Comparison of ENCODE assay signal across 8 mouse cellular contexts in the genomic region with DNA sequence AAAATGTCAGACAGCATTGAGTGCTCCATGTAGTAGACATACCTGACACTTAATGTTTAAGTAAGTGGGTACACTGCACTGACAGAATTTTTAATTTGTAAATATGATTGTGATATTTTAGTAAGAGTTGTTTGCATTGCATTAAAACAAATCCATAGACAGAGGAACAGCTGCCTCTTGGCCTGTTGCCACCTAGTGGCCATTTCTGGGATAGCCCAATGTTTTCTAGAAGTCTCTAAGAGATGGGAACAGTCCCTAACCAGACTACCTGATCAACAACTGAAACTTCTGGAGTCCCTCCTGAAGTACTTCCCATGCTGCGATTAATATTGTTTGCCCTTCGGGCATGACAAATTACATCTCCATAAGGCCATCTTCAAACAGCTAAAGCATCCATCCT.
DNase-seq lines count a peak whose midpoint lies in the region; ATAC-seq and TF ChIP-seq lines count a peak whose summit lies in the region.

No protein-coding gene starts in this region.

- H3K36me3 ChIP-seq in liver, embryonic 14.5 days (replicated peaks; ENCODE audit: control insufficient read depth, insufficient read depth, low read depth), result no peaks in the 10 kb centered on the region

- WGBS in bone marrow, adult 2 months, result 64% methylated on average over 2 of the region's 2 CpGs
- 39% methylated on average over 2 of the region's 2 CpGs for WGBS in liver, embryonic 14.5 days (ENCODE audit: insufficient replicate concordance)

- no peaks in the 10 kb centered on the region for H3K27me3 ChIP-seq in liver, embryonic 14.5 days (ENCODE audit: control insufficient read depth, insufficient read depth, low read length)

- no peaks in the 10 kb centered on the region for H3K9me3 ChIP-seq in liver, embryonic 14.5 days (ENCODE audit: control insufficient read depth, low read length)

- DNase-seq in 3134 (ENCODE audit: extremely low read depth, insufficient read length, low spot score), result peak; percentile 9
- peak; percentile 80 to 81 for DNase-seq in B cell, adult 2 months
- peak; percentile 90 for DNase-seq in kidney, postnatal 10 days
- peak; percentile 34 to 44 (median 40) for DNase-seq in liver, embryonic 14.5 days (ENCODE audit: low read depth in 3 of 3, low spot score in 3 of 3)
- peak; percentile 75 to 87 for DNase-seq in right cerebral cortex, postnatal 10 days (ENCODE audit: low spot score in 2 of 2)

- TF ChIP-seq CTCF in bone marrow, adult 2 months (IDR thresholded peaks at IDR 0.05; ENCODE audit: control insufficient read depth, insufficient read depth, low read length), result peak; percentile 47
- peak; percentile 76 for TF ChIP-seq CTCF in liver, embryonic 14.5 days (IDR thresholded peaks at IDR 0.05; ENCODE audit: low read depth)

- H3K4me3 ChIP-seq in bone marrow, adult 2 months (replicated peaks; ENCODE audit: control insufficient read depth, low read depth, low read length), result no peak overlapping the region
- H3K4me3 ChIP-seq in liver, embryonic 14.5 days (ENCODE audit: insufficient read depth in 1 of 2, low read depth in 2 of 2, low read length in 2 of 2), result no peak overlapping the region

- no peaks in the 10 kb centered on the region for H3K4me1 ChIP-seq in bone marrow, adult 2 months (ENCODE audit: control insufficient read depth, insufficient read depth, low read length)
- no peaks in the 10 kb centered on the region; a peak in 1 of 4 replicates for H3K4me1 ChIP-seq in liver, embryonic 14.5 days (replicated peaks; ENCODE audit: control insufficient read depth in 2 of 2, insufficient read depth in 2 of 2, low read length in 1 of 2)

- no peak overlapping the region for H3K4me2 ChIP-seq in liver, embryonic 14.5 days (ENCODE audit: low read depth)

- no peak overlapping the region for H3K9ac ChIP-seq in liver, embryonic 14.5 days (replicated peaks)

- no peak for TF ChIP-seq POLR2A in bone marrow, adult 2 months (IDR thresholded peaks at IDR 0.05; ENCODE audit: borderline replicate concordance, control insufficient read depth, low read depth, low read length)

- ATAC-seq in erythroblast, adult 5-6 weeks (replicated peaks; ENCODE audit: low FRiP score, poor library complexity, severe bottlenecking), result peak; percentile 85
- ATAC-seq in liver, embryonic 14.5 days (ENCODE audit: insufficient read depth), result no peak
- ATAC-seq in inflammation-experienced regulatory T-cells, adult 6 months, result no peak

- no peak for TF ChIP-seq EP300 in liver, embryonic 14.5 days (IDR thresholded peaks at IDR 0.05; ENCODE audit: low read depth)

- H3K27ac ChIP-seq in bone marrow, adult 2 months (ENCODE audit: control insufficient read depth, insufficient read depth, low read depth, low read length, poor library complexity), result no peak overlapping the region
- H3K27ac ChIP-seq in liver, embryonic 14.5 days, result no peak overlapping the region

Comparison
In these comparisons a context has a peak if more than half of its experiments do, and no peak if none do; other contexts are left out.
1. DNase-seq: peak in every context shown above with its lines; median percentile 90 in kidney, postnatal 10 days; 81 in right cerebral cortex, postnatal 10 days; 80 in B cell, adult 2 months; 40 in liver, embryonic 14.5 days; 9 in 3134.